Mouse (Mus musculus) thymus, adult 2 months (tissue): ENCODE measurements around the gene Farp2. TPM values are rescaled to one million over a fixed set of nuclear protein-coding genes. Genes with fewer than 3 reads are reported as not detected.

Experiments
- DNase-seq: peaks from one replicate; pipeline ENCODE4 v3.0.0; 2021
- H3K27ac ChIP-seq: fragments of 200-500 bp; 2 replicates; pipeline ENCODE4 v1.5.1; 2012; ENCODE audit warnings: low read length, control low read depth; ENCODE audit not compliant: control insufficient read depth, insufficient read depth
- H3K27me3 ChIP-seq: fragments of 200-500 bp; 2 replicates; pipeline ENCODE4 v1.6.1; 2012; ENCODE audit warnings: mild to moderate bottlenecking, low read length, moderate library complexity, mixed read lengths; ENCODE audit not compliant: control insufficient read depth, insufficient read depth
- H3K36me3 ChIP-seq: fragments of 200-500 bp; 2 replicates; pipeline ENCODE4 v1.6.1; 2012; ENCODE audit warnings: mild to moderate bottlenecking, low read length, moderate library complexity; ENCODE audit not compliant: control insufficient read depth, insufficient read depth
- H3K4me1 ChIP-seq: fragments of 200-500 bp; replicated peaks from 2 replicates; pipeline ENCODE4 v1.6.1; 2012; ENCODE audit warnings: low read length; ENCODE audit not compliant: control insufficient read depth, insufficient read depth
- H3K4me3 ChIP-seq: fragments of 200-500 bp; 2 replicates; pipeline ENCODE4 v1.5.1; 2012; ENCODE audit warnings: mild to moderate bottlenecking, low read length, control low read depth, moderate library complexity; ENCODE audit not compliant: control insufficient read depth, insufficient read depth
- CTCF ChIP-seq: fragments of 200-500 bp; IDR thresholded peaks from 2 replicates; pipeline ENCODE4 v1.5.1; 2012; ENCODE audit warnings: mild to moderate bottlenecking, control low read depth, low read length, moderate library complexity, borderline replicate concordance; ENCODE audit not compliant: control insufficient read depth, poor library complexity, insufficient read depth; ENCODE audit errors: extremely low read depth
- POLR2A ChIP-seq: fragments of 200-500 bp; IDR thresholded peaks from 2 replicates; pipeline ENCODE4 v1.6.1; 2012; ENCODE audit warnings: mild to moderate bottlenecking, low read length, control low read depth, moderate library complexity; ENCODE audit not compliant: control insufficient read depth, poor library complexity, insufficient read depth; ENCODE audit errors: extremely low read depth
- WGBS: fragments of 180-500 bp; shearing (Covaris S2); methylation state at CpG from one replicate; pipeline ENCODE4 v1.1.7; 2018; 5-methylcytosine and 5-hydroxymethylcytosine counted together
- polyA plus RNA-seq: library from polyadenylated mRNA; depleted of rRNA; stranded (reverse); fragments of >200 nt; gene quantifications from 2 replicates; pipeline ENCODE4 v1.2.3, GENCODE M21; 2012

The Farp2 gene
- polyA plus RNA-seq, 1 experiment: 2.1 TPM

DNA sequence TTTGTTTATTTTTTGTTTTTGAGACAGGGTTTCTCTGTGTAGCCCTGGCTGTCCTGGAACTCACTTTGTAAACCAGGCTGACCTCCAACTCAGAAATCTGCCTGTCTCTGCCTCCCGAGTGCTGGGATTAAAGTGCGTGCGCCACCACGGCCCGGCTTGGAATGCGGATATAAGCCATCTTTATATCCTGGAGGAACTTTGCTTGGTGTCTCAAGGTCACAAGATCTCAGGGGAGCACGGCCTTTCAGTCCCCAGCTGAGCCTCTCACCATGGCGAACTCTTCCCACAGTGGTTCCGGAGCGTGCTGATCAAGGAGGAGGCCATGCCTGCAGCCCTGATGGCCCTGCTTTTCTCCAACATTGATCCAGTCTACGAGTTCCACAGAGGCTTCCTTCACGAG lies 92.0 kb downstream of the Farp2 start:
- no peak for DNase-seq
- TF ChIP-seq CTCF: no peak
- TF ChIP-seq POLR2A: no peak
- Histone ChIP-seq H3K36me3 (no peaks in the 10 kb centered on the region), H3K27ac (no peak overlapping the region), H3K27me3 (no peaks in the 10 kb centered on the region), H3K4me1 (no peaks in the 10 kb centered on the region), H3K4me3 (no peak overlapping the region)
- 96% methylated on average over 12 of the region's 12 CpGs for WGBS

DNA sequence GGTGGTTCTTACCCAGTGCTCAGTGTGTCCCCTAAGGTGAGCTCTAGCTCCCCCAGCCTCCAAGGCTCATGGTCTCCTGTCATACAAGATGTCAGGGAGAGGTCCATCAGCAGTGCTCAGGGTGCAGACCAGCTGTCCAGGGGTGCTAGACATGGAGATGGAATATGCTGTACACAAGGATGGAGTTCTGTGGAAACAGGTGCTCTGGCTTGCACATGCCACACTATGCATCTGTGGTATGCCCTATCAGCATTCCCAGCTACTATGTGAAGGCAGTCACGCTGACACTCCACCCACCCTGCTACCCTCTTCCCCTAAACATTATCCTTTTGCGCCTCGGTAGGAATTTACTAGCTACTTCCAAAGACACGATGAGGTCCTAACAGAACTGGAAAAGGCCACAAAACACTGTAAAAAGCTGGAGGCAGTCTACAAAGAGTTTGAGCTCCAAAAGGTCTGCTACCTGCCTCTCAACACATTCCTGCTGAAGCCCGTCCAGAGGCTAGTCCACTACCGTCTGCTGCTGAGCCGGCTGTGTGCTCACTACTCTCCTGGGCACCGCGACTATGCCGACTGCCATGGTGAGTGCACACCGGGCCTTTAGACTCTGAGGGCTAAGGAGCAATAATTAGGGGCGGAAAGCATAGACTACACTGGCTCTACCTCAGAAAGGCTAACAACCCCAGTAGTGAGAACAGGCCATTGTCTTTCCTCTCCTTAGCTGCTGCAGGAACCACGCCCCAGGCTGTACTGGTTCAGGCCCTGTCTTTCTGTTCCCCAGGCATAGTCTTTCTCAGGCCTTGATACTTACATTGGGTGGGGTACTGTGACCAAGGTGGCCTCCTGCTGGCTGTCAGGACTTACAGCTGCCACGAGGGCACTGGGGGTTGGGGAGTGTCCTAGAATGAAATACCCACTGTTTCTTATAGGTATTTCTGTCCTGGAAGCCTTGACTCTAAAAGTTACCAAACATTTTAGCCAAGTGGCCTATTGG lies 95.5 kb downstream of the Farp2 start:
- no peak for DNase-seq
- no peaks in the 10 kb centered on the region for H3K27me3 ChIP-seq
- WGBS: 90% methylated on average over 14 of the region's 14 CpGs
- no peaks in the 10 kb centered on the region for H3K4me1 ChIP-seq
- no peak overlapping the region for H3K4me3 ChIP-seq
- no peak overlapping the region for H3K27ac ChIP-seq
- H3K36me3 ChIP-seq: no peaks in the 10 kb centered on the region
- TF ChIP-seq CTCF (no peak), POLR2A (no peak)

DNA sequence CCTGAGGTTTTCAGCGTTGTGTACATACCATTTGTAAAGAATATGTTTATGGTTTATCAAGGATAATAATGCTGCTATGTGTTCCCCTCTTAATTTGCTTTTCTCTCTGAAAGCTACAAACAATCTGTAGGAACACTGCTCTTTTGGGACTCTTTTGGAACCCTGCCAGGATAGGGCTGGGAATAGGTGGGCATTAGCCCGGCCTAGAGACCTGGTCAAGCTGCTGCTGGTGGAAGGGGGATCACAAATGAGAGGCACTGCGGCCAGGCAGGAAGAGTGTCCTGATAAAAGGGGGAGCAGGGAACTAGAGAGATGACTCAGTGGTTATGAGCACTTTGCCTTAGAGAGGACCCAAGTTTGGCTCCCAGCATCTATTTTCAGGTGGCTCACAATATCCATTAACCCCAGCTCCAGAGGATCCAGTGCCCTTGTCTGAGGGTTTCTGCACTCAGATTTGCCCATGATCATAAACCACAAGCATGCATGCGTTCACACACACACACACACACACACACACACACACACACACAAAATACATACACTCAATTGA lies 96.9 kb downstream of the Farp2 start:
- H3K27me3 ChIP-seq: no peaks in the 10 kb centered on the region
- H3K4me1 ChIP-seq: no peaks in the 10 kb centered on the region
- no peaks in the 10 kb centered on the region for H3K36me3 ChIP-seq
- H3K27ac ChIP-seq: no peak overlapping the region
- 88% methylated on average over 4 of the region's 4 CpGs for WGBS
- no peak for DNase-seq
- TF ChIP-seq POLR2A: no peak
- no peak overlapping the region for H3K4me3 ChIP-seq

DNA sequence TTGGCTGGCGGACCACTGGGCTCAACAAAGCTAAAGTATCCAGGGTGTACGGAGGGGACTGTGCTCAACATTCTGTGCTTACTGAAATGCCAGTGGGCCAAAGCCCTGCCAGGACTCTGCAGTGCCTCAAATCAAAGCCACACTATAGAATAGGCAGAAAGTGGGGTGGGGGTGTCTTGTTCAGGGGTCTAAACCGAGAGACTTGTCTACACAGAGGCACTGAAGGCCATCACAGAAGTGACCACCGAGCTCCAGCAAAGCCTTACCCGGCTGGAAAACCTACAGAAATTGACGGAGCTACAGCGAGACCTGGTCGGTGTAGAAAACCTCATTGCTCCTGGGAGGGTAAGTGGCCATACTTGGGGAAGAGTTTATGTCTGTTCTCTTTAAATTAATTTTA lies 97.9 kb downstream of the Farp2 start:
- Histone ChIP-seq H3K27me3 (no peaks in the 10 kb centered on the region), H3K4me1 (no peaks in the 10 kb centered on the region), H3K4me3 (no peak overlapping the region), H3K27ac (no peak overlapping the region), H3K36me3 (no peaks in the 10 kb centered on the region)
- no peak for TF ChIP-seq CTCF
- no peak for TF ChIP-seq POLR2A
- 93% methylated on average over 8 of the region's 8 CpGs for WGBS
- DNase-seq: no peak

DNA sequence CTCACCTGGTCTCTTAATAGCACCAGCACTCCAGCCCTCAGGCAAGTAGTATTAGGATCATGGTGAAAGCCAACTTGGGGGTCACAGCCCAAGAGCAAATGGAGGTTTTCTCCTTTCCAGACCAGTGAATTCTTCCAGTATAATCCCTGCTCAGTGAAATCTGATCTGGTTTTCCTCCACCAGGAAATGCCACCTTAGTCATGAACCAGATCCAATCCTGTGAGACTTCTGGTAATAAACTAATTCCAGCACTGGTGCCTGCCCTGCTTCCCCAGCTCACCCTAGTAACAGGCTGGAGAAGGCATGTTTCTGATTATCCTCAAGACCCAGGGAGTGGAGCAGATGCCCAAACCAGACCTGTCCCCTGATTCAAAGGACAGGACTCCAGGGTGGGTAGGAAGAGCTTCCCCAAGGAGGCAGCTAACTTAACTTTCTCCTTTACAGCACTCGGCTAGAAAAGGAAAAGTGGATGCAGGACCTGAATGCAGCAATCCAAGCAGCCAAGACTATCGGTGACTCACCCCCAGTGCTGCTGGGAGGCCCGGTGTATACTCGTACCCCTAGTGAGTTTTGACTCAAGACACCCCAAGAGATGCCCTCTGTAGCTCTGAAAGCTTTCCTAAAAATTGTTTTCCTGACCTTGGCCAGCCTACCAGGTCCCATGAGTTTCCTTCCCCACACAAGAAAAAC lies 106.3 kb downstream of the Farp2 start:
- no peaks in the 10 kb centered on the region for H3K4me1 ChIP-seq
- WGBS: 97% methylated on average over 4 of the region's 4 CpGs
- no peaks in the 10 kb centered on the region for H3K27me3 ChIP-seq
- H3K4me3 ChIP-seq: no peak overlapping the region
- TF ChIP-seq POLR2A: no peak
- peaks cover 7% of the 10 kb centered on the region; the same call in 1 of the 2 replicates for H3K36me3 ChIP-seq
- no peak for DNase-seq
- H3K27ac ChIP-seq: no peak overlapping the region

DNA sequence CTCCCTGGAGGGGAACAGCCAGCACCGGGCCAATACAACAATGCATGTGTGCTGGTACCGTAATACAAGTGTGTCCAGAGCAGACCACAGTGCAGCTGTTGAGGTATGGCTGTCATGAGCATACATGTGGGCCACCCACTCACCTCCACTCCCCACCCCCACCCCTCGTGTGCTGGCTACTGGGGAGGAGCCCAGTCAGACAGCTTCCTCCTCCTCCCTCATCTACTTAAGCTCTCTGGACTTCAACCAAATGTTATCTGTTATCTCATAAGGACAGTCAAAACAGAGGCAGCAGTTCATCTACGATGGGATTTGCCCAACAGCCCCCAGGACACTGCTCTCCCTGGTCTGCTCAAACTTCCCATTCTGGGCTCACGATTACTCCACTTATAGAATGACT lies 107.1 kb downstream of the Farp2 start:
- Histone ChIP-seq H3K36me3 (peaks cover 9% of the 10 kb centered on the region; the same call in 1 of the 2 replicates), H3K4me3 (no peak overlapping the region), H3K4me1 (no peaks in the 10 kb centered on the region), H3K27me3 (no peaks in the 10 kb centered on the region), H3K27ac (no peak overlapping the region)
- no peak for DNase-seq
- TF ChIP-seq POLR2A: no peak
- no peak for TF ChIP-seq CTCF
- WGBS: 75% methylated on average over 5 of the region's 5 CpGs
